Comparison of ENCODE assay signal across 36 mouse cellular contexts in genomic region chr2:91894716-91895115, GRCm38 (mm10). TPM values are rescaled to one million over a fixed set of nuclear protein-coding genes. Genes with fewer than 3 reads are reported as not detected.
"Had no signal": no experiment of that assay in that cellular context is flagged by ENCODE, and none has a peak within 500 bp of the region (broad histone marks: within the 10 kb centered on the region; RNA-seq: fewer than 3 reads in every experiment).

No protein-coding gene starts in this region.

- H3K4me1 ChIP-seq: heart, embryonic 13.5 days; heart, embryonic 15.5 days; hindbrain, embryonic 13.5 days; hindbrain, embryonic 15.5 days; limb, embryonic 13.5 days; limb, embryonic 15.5 days; liver, embryonic 12.5 days had no signal

- ATAC-seq: hindbrain, postnatal 0 days; intestine, embryonic 16.5 days; liver, embryonic 12.5 days had no signal

- H3K4me3 ChIP-seq: gastrocnemius, adult 2 months; heart, embryonic 13.5 days; heart, embryonic 15.5 days; hindbrain, embryonic 13.5 days; hindbrain, embryonic 15.5 days; layer of hippocampus, adult 2 months; limb, embryonic 13.5 days; limb, embryonic 15.5 days; liver, embryonic 12.5 days had no signal

- H3K9me3 ChIP-seq: heart, embryonic 13.5 days; heart, embryonic 15.5 days; hindbrain, embryonic 13.5 days; hindbrain, embryonic 15.5 days; limb, embryonic 13.5 days; limb, embryonic 15.5 days; liver, embryonic 12.5 days had no signal

- H3K9ac ChIP-seq: heart, embryonic 13.5 days; heart, embryonic 15.5 days; hindbrain, embryonic 13.5 days; hindbrain, embryonic 15.5 days; limb, embryonic 13.5 days; limb, embryonic 15.5 days; liver, embryonic 12.5 days; liver, embryonic 14.5 days had no signal

- H3K27ac ChIP-seq: gastrocnemius, adult 2 months; heart, embryonic 13.5 days; heart, embryonic 15.5 days; hindbrain, embryonic 13.5 days; hindbrain, embryonic 15.5 days; hindbrain, postnatal 0 days; layer of hippocampus, adult 2 months; limb, embryonic 13.5 days; limb, embryonic 15.5 days; liver, embryonic 12.5 days; liver, embryonic 14.5 days had no signal

- H3K36me3 ChIP-seq: hindbrain, embryonic 13.5 days had no signal

- DNase-seq: gastrocnemius, adult 2 months; gastrocnemius, postnatal 10 days; gastrocnemius, postnatal 25 days; heart, adult 18-20 months; heart, postnatal 14 days; heart, postnatal 36 days; kidney, adult 18-20 months; kidney, adult 8-10 months; kidney, postnatal 10 days; kidney, postnatal 25 days; kidney, postnatal 4 days; layer of hippocampus, postnatal 36 days; left cerebral cortex, postnatal 4 days had no signal

- H3K27me3 ChIP-seq: heart, embryonic 13.5 days; heart, embryonic 15.5 days; hindbrain, embryonic 13.5 days; hindbrain, embryonic 15.5 days; limb, embryonic 13.5 days; limb, embryonic 15.5 days; liver, embryonic 12.5 days had no signal

RNA-seq across cellular contexts. Expression of gene Chrm4, which starts 32.3 kb away (rescaled TPM):
- total RNA-seq: gastrocnemius, adult 2 months; gastrocnemius, postnatal 25 days; heart, adult 18-20 months; heart, postnatal 14 days; heart, postnatal 36 days; hematopoietic stem cell, adult 5-6 weeks; liver, adult 2 months had no signal
- polyA plus RNA-seq: heart, embryonic 11.5 days; heart, embryonic 13.5 days; heart, embryonic 15.5 days; heart, postnatal 0 days; intestine, embryonic 14.5 days; kidney, embryonic 14.5 days; liver, adult 2 months had no signal

RNA-seq across cellular contexts. Expression of gene Mdk, which starts 37.4 kb away (rescaled TPM):
- total RNA-seq: hematopoietic stem cell, adult 5-6 weeks; liver, adult 2 months had no signal

RNA-seq across cellular contexts. Expression of gene Gm9821, which starts 50.8 kb away (rescaled TPM):
- total RNA-seq: gastrocnemius, adult 2 months; gastrocnemius, postnatal 10 days; gastrocnemius, postnatal 25 days; gastrocnemius, postnatal 4 days; heart, adult 18-20 months; heart, postnatal 14 days; heart, postnatal 36 days; hindbrain, postnatal 0 days; layer of hippocampus, adult 2 months; layer of hippocampus, postnatal 14 days; layer of hippocampus, postnatal 36 days; left cerebral cortex, adult 18-20 months; left cerebral cortex, adult 8-10 months; left cerebral cortex, postnatal 10 days; left cerebral cortex, postnatal 25 days; left cerebral cortex, postnatal 4 days; liver, adult 2 months had no signal
- polyA plus RNA-seq: liver, adult 2 months had no signal
